Mouse (Mus musculus): ENCODE data around the gene Uvrag.

GRCm38 (mm10) chr7:98960274-98960673 is 180.7 kb downstream of the Uvrag start:
- no peak for TF ChIP-seq CTCF (conservative IDR thresholded peaks at IDR 0.05; ENCODE audit: low read length)
- no peak for TF ChIP-seq POU5F1 (IDR thresholded peaks at IDR 0.05; ENCODE audit: borderline replicate concordance, low read length)
